Mouse (Mus musculus) kidney, postnatal 36 days (tissue): ENCODE measurements around the gene Dock3.
"Not testable (repeated sequence)": the region's sequence is repeated elsewhere in the genome, so short reads cannot be mapped to it uniquely, and the experiment has no call there.

Source experiments
- DNase-seq, 2 experiments: peaks; one replicate each; pipeline ENCODE4 v3.0.0; 2021 to 2022; ENCODE audit warnings: mixed read lengths in 2 of 2

The Dock3 gene

DNA sequence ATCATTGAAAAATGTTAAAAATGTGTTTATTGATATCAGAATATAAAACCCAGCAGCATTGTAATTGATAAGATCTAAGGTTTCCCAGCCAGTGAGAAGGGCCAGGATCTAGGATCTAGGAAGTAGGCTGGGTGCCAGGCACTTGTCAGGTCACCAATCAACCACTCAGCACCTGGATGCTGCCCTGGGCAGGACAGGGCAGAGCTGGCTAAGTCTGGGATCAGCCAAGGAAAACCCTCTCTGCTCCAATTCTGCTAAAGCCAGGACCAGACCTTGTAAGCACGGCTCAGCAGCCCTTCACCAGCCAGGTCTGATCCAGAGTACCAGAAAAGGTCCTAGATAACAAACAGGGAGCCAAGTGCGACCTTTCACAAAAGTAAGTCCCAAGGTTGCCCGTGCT lies 23.2 kb upstream of the Dock3 start:
- DNase-seq: peak; percentile 67 to 73

DNA sequence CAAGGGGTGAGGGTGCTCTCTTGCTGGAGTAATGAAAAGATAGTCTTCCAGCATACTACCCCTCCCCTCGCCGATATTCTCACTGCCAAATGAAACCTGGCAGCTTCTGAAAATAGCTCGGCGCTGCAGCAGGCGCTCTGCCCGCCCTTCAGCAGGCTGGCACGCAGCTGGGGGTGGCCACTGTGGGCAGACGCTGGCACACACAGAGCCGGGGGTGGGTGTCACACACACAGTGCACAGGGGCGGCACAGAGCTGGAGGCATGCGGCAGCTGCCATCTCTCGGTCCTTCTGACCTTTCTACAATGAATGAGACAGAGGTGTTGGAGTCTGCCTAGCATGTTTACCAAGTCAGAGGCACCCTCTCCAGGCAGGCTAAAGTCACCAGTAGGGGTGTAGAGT lies 22.8 kb upstream of the Dock3 start:
- DNase-seq: peak; percentile 52 to 60

DNA sequence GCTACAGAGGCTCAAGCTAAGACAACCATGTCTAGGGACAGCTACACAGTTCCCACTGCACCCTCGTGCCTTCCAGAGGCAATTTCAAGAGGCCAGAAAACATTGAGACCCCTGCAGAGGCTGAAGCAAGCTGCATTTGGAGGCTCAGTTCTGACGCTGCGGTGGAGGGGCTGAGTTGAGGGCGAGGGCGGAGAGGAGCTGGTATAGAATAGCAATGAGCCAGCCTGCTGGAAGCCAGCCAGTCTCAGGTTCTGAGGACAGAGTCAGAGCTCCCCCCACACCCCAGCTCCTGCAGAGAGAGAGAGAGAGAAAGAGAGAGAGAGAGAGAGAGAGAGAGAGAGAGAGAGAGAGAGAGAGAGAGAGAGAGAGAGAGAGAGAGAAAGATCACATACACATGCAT lies 20.5 kb upstream of the Dock3 start:
- peak; percentile 17 to 36 for DNase-seq

DNA sequence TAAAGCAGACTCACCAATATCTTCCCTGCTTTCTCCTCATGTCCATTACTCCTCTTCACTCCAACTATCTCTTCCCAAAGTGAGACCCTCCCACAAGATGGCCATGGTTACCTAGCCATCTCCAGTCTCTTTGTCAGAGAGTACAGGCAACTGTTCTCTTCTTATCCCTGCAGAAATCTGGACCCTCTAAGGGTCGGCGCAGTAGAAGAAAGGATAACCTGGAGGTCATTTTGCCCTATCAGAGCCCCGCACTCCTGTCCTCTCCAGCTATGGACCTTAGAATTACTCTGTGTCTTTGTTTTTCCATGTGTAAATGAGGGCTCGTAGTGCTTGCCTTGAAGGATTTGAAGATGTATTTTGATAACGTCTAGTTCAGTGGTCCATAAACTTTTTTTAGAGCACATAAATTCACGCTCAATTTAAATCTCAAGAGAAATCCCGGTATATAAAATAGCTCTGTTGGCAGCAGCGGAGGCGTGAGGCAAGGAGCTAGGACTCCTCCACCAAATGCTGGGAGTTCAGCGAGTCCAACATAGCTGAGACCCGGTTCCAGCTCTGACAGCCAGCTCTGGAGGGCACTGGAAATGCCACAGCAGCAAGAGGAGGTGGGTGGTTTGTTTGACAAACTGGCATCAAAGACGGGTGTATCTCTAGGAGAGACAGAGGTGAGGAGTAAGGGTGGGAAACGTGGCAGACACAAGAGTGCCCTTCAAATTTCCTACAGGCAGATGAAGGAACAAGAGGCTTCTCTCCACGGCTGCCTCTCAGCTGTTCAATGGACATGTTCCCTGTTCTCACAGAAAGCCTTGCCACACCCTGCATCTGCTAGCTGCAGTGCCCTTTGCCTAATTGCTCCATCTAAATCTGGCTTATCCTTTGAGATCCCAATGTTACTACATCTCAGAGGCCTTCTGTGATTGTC lies 19.0 kb upstream of the Dock3 start:
- DNase-seq: no peak

DNA sequence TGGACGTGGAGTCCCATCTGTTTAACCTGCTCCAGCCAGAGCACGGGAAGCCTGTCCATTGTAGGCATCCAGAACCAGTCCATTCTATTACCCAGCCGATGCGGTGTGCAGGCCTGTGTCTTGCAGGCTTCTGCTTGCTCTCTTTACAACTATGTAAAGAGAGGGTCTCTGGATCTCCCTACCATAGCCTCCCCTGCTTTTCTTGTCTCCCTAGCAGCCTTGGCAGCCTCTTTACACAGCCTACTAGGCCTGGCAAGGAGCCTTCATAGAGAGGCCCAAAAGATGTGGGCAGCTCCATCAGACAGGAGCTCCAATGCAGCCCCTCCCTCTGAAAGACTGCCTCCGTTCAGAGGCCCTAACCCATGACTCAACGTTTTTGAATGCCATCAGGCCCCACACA lies 17.4 kb upstream of the Dock3 start:
- no peak for DNase-seq

DNA sequence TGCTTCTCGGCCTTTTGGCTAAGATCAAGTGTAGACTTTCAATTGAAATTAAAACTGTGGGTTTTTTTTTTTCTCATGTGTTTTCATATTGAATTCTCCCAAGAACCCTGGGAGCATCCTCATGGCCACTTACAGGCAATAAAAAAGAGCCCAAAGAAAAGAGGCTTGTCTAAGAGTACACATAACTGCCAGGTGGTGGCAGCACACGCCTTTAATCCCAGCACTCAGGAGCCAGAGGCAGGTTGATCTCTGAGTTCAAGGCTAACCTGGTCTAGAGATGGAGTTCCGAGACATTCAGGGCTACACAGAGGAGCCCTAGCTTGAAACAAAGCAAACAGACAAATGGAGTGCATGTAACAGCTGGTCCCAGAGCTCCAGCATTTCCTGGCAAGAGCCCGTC lies 14.5 kb upstream of the Dock3 start:
- DNase-seq: peak; percentile 28 to 64

DNA sequence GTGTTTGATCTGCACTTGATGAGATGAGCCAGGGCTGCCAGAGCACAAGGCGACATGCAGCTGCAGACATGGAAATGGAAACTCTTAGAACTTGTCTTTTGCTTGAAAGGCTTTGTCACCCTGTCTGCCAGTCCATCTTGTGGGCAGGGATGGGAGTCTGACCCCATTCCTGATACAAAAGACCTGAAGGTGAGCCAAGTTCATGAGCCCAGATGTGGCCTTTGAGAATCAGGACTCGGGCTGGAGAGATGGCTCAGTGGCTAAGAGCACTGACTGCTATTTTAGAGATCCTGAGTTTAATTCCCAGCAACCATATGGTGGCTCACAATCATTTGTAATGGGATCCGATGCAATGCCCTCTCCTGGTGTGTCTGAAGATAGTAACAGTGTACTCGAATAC lies 13.6 kb upstream of the Dock3 start:
- DNase-seq: no peak

DNA sequence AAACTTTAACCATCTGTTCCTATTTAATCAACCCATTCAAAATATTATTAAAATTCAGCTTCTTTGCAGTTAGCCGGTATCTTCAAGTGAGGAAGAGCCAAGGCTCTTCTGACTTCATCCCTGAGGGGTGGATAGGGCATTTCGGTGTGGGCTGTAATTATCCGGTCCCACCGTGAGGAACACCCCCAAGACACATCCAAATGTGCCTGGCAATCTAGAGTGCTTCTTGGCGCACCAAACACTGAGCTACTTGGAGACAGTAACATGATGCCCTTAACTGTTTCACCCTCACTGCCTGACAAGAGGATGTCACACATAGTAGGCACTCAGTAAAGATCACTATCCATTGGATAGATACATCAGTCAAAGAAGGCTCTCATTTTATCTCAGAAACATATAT lies 4.4 kb upstream of the Dock3 start:
- DNase-seq: no peak

DNA sequence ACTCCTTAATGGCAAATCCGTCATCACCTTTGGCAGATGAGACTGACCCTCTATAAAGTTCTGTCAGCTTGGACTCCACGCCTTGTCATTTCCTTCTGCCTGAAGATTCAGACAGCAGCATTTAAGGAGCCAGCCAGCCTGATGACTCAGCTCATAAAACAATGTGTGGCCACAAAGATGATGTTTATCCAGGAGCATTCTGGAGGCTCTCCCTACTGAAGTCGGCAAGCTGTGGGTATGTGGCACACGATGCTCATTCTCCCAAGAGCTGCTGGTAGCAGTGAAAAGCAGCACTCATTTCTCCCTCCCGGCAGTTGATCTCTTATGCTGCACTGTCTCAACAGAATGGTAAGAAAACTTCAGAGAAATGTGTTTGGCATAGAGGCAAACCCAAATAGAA lies 3.6 kb upstream of the Dock3 start:
- no peak for DNase-seq

DNA sequence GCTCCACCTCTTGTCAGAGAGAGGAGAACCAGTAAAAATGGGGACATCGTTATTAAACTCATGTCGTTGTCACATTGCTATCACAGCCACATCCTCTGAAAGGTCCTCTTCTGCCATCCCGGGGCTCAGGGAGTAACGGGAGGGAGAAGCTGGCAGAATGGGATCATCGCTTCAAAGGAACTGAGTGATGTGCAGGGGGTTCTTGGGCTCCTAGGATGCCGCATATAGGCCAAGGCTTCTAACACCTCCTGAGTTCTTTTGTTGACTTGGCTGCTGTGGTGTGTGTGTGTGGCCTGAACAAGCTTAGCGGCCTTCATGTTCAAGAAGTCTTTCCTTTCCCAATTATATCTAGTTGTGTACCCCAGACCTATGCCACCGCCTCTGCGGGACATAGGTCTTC lies 431 bp upstream of the Dock3 start:
- DNase-seq: no peak

DNA sequence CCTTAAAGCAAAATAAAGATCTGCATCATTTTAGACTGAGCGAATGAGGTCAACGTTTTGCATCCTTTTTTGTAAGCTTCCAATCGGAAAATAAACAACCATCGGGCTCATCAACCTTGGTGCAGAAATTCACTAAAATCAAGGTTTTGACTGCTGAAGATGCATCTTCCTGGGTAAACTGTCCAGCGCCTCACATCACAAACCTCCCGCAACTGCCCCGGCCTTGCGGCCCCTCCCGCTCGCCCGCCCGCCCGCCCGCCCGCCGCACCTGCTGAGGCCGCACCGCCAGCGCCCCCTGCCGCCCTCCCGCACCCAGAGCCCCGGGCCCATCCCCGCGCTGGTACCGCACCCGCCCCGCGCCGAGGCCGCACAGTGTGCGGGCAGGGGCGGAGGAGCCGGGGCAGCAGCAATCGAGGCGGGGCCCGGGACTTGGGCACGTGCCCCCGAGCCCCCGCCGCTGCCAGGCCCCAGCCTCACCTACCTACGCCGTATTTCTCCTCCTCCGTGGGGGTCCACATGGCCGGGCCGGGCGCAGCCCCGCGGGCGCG lies 644 bp downstream of the Dock3 start:
- DNase-seq: peak in 1 of 2 experiments; percentile 51

DNA sequence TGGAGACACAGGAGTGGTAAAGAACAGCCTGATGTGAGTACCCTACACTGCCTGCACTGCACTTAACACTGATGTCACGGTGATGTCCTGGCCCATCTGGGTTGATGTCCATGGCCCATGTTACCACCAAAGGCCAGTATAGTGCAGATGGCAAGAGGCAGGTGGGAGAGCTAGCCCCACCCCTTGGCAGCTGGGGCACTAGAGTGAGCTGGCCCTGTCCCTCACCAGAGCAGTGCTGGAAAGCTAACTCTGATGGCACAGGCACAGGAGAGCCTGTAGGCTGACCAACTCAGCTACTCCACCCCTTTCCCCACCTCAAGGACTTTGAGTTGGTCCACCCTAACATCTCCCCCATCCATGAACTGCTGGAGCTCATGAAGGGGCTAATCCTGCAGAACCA lies 7.1 kb downstream of the Dock3 start:
- DNase-seq: no peak

DNA sequence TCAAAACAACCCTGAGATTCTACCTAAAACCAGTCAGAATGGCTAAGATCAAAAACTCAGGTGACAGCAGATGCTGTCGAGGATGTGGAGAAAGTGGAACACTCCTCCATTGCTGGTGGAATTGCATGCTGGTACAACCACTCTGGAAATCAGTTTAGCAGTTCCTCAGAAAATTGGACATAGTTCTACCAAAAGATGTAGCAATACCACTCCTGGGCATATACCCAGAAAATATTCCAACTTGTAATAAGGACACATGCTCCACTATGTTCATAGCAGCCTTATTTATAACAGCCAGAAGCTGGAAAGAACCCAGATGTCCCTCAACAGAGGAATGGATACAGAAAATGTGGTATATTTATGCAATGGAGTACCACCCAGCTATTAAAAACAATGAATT lies 56.9 kb downstream of the Dock3 start:
- not testable (repeated sequence) for DNase-seq

DNA sequence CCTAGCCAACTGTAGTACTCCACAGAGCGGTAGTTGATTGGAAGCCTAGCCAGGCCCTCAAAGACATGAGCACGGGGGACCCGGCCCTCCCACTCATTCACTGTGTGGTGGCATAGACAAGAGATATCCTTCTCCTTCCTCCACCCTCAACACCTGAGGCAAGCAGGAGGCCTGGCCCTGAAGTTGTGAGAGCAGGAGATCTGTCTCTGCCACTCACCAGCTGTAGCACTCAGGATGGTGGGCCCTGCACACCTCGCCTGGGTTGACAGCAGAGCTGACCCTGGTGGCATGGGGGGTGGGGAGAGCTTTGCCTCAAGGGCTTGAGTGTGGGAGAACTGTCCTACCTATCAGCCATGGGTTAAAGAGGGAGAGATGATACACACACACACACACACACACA lies 65.9 kb downstream of the Dock3 start:
- DNase-seq: no peak

DNA sequence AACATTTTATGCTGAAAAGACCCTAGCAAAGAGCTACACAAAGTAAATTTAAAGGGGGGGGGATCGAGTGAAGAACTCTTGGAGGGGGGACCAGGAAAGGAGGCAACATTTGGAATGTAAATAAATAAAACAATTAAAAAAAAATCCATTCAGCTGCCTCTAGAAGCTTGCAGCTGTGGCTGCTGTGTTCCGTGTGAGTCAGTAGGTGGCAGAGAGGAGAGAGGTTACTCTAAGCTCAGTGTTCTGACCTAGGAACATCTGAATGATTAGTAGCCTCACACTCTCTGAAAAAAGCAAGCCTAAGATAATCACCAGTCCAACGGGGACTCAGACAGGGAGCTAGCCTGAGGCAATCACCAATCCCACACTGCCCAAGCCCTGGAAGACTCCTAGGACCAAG lies 66.9 kb downstream of the Dock3 start:
- peak in 1 of 2 experiments; percentile 3 for DNase-seq

DNA sequence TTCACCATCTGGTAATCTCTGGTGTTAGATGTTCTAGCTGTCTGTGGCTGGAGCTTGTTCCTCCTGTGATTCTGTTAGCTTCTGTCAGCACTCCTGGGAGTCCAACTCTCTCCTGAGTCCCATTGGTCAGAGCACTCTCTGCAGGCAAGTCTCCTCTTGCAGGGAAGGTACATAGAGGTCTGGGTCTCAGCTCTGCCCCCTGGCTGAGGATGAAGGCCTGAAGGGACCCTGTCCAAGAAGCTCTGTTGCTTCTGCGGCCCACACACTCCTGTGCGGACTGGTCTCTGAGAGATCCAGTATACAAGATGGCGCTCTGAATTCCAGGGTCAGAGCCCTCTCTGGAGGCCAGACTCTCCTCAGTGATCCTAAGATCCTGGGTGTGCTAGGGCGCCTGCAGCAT lies 75.3 kb downstream of the Dock3 start:
- DNase-seq: not testable (repeated sequence)

DNA sequence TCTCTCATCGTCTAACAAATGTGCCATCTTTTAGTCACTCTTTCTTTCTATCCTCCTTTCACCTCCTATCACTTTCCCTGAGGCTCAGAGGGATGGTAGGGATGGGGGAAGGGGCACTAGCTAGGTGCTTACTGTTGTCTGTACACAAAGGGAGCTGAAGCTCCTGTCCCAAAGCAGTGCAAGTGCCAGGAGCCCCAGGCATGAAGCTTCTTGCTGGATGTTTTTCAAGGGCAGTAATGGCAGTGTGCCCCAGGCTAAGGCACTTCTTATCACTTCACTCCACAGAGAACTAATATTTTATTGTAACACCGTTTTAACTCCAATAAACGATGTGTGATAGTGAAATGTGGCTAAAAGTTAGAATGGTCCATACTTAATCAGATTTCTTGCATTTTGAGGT lies 118.9 kb downstream of the Dock3 start:
- DNase-seq: no peak

DNA sequence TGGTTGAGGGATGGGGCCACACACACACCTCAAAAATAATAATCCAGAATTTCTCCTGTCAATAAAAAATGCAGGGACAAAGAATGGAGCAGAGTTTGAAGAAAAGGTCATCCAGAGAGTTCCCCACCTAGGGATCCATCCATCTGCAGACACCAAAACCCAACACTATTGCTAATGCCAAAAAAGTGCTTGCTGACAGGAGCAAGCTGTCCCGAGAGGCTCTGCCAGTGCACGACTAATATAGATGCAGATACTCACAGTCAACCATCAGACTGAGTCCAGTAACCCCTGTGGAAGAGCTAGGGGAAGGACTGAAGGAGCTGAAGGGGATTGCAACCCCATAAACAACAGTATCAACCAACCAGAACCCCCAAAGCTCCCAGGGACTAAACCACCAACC lies 119.7 kb downstream of the Dock3 start:
- no peak for DNase-seq

DNA sequence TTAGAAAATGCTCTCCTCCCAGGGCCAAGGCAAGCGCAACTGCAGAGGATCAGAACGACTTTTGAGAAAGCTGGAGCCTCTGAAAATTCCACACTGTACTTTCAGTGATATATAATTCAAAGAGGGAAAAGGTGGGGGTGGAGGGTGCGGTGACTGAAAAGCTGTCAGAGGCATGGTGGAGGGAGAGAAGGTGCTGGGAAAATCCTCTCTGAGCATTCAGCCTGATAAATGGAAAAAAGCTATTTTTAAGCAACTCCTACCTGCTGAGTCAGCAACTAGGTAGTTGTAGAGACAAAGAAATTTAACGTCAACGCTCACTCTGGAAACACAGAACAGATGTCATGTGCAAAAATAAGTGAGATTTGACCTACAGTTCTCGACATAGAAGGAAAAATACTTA lies 132.2 kb downstream of the Dock3 start:
- no peak for DNase-seq

DNA sequence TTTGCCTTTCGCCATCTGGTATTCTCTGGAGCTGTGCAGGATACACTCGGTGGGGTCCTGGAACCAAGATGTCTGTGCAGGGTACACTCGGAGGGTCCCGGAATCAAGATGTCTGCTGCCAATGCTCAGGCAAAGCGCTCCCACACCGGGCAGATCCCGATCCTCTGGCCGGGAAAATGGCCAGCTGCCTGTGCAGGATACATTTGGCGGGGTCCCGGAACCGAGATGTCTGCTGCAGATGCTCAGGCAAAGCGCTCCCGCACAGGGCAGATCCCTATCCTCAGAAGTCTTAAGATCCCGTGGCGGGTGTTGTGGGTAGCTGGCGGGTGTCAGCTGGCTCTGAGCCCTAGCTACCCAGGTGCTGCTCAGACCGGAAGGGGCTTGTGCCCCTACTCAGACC lies 142.3 kb downstream of the Dock3 start:
- DNase-seq: not testable (repeated sequence)

DNA sequence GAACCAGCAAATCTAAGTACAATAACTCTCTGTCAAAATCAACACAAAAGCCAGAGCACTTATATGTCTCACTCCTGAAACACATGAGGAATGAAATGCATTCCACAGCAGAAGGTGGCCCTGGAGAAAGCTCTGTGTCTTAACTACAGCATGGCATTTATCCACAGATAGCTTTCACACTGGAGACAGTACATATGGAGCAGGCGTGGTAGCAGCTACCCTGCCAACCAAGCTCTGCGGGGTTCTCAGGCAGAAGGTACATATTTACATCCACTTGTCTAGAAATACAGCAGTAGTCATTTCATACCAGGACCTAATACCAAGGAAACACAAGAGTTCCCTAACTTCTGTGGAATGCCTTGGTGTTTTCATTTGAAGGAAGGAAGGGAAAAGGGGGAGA lies 144.2 kb downstream of the Dock3 start:
- DNase-seq: no peak

DNA sequence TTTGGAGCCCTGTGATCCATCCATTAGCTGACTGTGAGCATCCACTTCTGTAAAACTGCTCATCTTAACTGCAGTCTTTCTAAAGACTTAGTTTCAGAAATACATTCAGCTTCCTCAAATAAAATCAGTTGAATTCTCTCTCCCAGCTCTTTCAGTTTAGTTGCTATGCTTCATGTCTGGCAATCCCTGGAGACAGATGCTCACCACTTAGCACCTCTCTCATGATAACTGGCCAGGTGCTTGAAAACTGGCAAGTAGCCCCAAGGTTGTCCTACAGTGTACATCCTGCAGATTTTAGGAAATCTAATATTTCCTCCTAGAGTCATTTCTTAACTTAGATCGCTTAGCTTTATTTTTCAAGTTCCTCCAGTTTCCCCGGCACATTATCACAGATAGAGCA lies 193.8 kb downstream of the Dock3 start:
- no peak for DNase-seq

DNA sequence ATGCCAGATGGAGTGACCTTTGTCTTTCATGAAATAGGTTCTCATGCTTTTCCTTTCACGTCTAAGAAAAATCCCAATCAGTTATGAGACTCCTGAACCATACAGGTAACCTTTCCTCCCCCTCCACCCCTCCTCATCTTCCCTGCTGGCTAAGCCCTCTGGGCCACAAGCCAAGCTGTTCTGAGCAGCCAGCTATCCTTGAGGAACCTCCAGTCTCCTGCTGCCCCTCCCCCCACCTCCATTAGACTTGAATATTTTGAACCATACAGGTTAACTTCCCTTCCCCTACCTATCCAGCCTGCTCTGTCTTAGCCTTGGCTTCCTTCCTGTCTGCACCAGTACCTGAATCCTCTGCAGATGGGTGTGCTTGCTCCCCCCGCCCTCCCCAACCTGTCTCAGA lies 204.1 kb downstream of the Dock3 start:
- peak in 1 of 2 experiments; percentile 12 for DNase-seq

DNA sequence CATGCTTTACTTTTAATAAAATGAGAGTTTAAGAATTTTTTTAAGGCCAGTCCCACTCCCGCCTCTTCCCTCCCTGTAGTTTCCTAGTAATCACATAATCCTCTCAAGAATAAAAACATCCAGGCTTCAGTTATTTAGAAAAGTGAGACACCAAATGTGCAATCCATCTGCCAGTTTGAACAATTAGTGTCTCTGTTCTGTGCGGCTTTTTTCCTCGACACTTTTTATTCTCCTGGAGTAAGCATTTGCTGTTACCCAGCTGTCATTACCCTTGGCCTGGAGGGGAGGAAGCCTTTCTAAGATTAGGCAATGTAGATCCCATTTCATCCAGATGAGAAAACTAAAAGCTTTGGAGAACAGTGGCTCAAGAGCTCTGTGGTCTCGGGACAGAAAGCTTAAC lies 221.9 kb downstream of the Dock3 start:
- DNase-seq: no peak

DNA sequence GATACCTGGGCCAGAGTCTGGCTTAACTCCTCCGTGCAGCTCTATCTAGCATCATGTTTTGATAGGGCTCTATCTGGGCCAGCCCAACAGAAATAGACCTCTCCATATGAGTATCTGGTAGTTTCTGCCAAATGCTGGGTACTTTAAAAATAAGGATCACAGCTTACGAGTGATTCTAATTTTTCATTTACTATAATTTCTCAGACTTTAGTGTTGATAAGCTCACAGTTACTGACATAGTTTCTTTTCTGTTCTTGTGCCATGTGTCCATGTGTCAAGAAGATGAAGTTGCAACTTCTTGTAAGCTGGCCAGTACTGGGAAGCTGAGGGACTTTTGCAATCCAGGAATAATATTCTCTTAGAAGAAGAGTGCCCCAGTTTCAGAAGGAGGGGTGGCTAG lies 228.5 kb downstream of the Dock3 start:
- DNase-seq: no peak
